Mouse (Mus musculus): Measurements from ENCODE around the gene Tnfaip1. TPM values are rescaled to one million over a fixed set of nuclear protein-coding genes. Genes with fewer than 3 reads are reported as not detected.

Tnfaip1 gene
- polyA plus RNA-seq, 2 experiments: 6.7 to 12.6 TPM

DNA sequence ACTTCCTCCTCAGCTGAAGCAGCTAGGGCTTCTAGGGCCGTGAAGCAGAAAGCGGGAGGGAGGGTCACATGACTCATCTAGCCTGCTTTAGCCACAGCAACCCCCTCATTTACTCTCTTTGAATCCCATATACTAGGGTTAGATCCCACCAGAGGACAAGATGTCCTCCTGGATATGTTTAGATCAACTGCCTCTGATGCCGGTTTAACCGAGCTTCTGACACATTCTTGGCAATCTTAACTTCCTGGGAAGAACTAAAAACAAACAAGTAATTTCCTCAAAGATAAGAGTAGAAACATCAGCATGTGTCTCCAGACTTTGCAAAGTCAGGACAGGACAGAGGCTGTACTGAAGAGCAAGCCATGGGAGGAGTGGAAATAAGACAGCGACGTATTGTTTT is 30.6 kb upstream of the Tnfaip1 start:
- ATAC-seq (ENCODE audit: insufficient read depth): 0 out of 2 replicates have a peak, but pooled peaks have one; percentile 31
- no peak for TF ChIP-seq EP300 (IDR thresholded peaks at IDR 0.05; ENCODE audit: low read depth)
- TF ChIP-seq CTCF (IDR thresholded peaks at IDR 0.05; ENCODE audit: low read depth): no peak
- no peaks in the 10 kb centered on the region for H3K36me3 ChIP-seq (replicated peaks; ENCODE audit: control insufficient read depth, insufficient read depth, low read depth)
- 28% methylated on average over 6 of the region's 6 CpGs for WGBS (ENCODE audit: insufficient replicate concordance)
- H3K9ac ChIP-seq (replicated peaks): no peak overlapping the region
- no peak overlapping the region for H3K4me2 ChIP-seq (ENCODE audit: low read depth)
- no peaks in the 10 kb centered on the region for H3K9me3 ChIP-seq (ENCODE audit: control insufficient read depth, low read length)
- H3K4me1 ChIP-seq (replicated peaks; ENCODE audit: control insufficient read depth in 2 of 2, insufficient read depth in 2 of 2, low read length in 1 of 2): peaks cover 0 to 7% of the 10 kb centered on the region in 2 experiments; a peak in 2 of 4 replicates
- no peak overlapping the region for H3K4me3 ChIP-seq (ENCODE audit: insufficient read depth in 1 of 2, low read depth in 2 of 2, low read length in 2 of 2)
- no peak overlapping the region for H3K27ac ChIP-seq
- no peaks in the 10 kb centered on the region for H3K27me3 ChIP-seq (ENCODE audit: control insufficient read depth, insufficient read depth, low read length)
- DNase-seq (ENCODE audit: low read depth in 3 of 3, low spot score in 3 of 3): no peak

DNA sequence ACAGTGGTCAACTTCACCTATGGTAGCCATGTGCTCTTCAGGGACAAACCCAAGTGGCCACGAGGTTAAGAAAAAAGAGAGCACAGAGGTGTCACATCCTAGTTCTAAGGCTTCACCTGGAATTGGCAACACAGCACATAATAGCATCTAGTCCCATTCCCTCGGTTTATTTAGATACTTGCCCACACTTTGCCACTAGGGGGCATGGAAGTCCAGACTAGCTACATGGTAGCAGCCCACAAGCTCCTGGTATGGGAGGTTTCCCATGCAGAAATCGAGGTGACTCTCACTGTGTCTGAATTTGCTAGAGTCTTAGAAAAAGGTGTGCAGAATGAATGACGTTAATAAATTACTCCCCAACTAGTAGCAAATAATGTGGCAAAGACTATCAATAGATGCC is 24.3 kb upstream of the Tnfaip1 start:
- Histone ChIP-seq H3K9ac (replicated peaks) (no peak overlapping the region), H3K4me3 (ENCODE audit: insufficient read depth in 1 of 2, low read depth in 2 of 2, low read length in 2 of 2) (no peak overlapping the region), H3K4me1 (replicated peaks; ENCODE audit: control insufficient read depth in 2 of 2, insufficient read depth in 2 of 2, low read length in 1 of 2) (peaks cover 0 to 12% of the 10 kb centered on the region in 2 experiments; a peak in 2 of 4 replicates), H3K4me2 (ENCODE audit: low read depth) (no peak overlapping the region), H3K36me3 (replicated peaks; ENCODE audit: control insufficient read depth, insufficient read depth, low read depth) (no peaks in the 10 kb centered on the region), H3K27me3 (ENCODE audit: control insufficient read depth, insufficient read depth, low read length) (no peaks in the 10 kb centered on the region), H3K9me3 (ENCODE audit: control insufficient read depth, low read length) (no peaks in the 10 kb centered on the region), H3K27ac (no peak overlapping the region)
- WGBS (ENCODE audit: insufficient replicate concordance): 5% methylated on average over 4 of the region's 4 CpGs
- no peak for DNase-seq (ENCODE audit: low read depth in 3 of 3, low spot score in 3 of 3)
- TF ChIP-seq CTCF (IDR thresholded peaks at IDR 0.05; ENCODE audit: low read depth) (peak; percentile 84), EP300 (IDR thresholded peaks at IDR 0.05; ENCODE audit: low read depth) (no peak)
- no peak for ATAC-seq (ENCODE audit: insufficient read depth)

DNA sequence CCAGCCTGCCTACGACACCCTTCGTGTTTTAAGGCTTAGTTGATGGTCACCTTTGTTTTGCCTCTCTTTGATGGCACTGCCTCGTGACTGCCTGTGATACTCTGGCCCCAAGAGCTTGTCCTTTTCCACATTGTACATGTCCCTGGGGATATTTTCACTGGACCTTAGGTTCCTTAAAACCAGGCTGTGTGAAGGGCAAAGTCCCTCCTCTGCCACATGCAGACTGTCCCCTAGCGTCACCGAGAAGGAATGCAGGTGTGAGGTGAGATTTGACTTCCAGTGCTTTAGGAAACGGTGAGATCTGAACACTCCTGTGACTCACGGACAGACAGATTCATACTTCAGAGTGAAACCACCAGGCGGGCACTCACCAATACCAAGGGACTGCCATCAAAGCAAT is 21.1 kb upstream of the Tnfaip1 start:
- no peak for DNase-seq (ENCODE audit: low read depth in 3 of 3, low spot score in 3 of 3)
- H3K27ac ChIP-seq: no peak overlapping the region

DNA sequence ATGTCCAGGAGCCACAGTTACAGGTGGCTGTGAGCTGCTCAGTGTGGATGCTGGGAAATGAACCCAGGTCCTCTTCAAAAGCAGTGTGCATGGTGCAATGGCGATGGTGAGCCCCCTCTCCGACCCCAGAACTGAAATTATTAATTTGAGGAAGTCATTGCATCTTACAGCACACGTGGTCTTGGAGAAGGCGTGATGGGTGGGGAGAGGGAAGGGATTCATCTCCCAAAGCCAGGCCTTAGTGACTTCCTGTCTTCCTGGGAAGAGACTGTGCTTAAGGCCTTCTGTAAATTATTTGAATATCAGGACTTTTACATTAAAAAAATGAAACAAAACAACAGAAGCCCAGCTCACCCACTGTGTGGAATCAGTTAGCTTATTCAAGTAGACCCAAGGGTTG is 19.9 kb upstream of the Tnfaip1 start:
- Histone ChIP-seq H3K9ac (replicated peaks) (no peak overlapping the region), H3K27ac (no peak overlapping the region)
- TF ChIP-seq EP300 (IDR thresholded peaks at IDR 0.05; ENCODE audit: low read depth) (no peak), CTCF (IDR thresholded peaks at IDR 0.05; ENCODE audit: low read depth) (no peak)

More for the DNA sequence above, 21.1 kb upstream of the Tnfaip1 start:
- TF ChIP-seq CTCF (IDR thresholded peaks at IDR 0.05; ENCODE audit: low read depth) (peak; percentile 59), EP300 (IDR thresholded peaks at IDR 0.05; ENCODE audit: low read depth) (no peak)
- Histone ChIP-seq H3K36me3 (replicated peaks; ENCODE audit: control insufficient read depth, insufficient read depth, low read depth) (no peaks in the 10 kb centered on the region), H3K4me1 (replicated peaks; ENCODE audit: control insufficient read depth in 2 of 2, insufficient read depth in 2 of 2, low read length in 1 of 2) (peaks cover 0 to 16% of the 10 kb centered on the region in 2 experiments), H3K4me2 (ENCODE audit: low read depth) (no peak overlapping the region), H3K27me3 (ENCODE audit: control insufficient read depth, insufficient read depth, low read length) (no peaks in the 10 kb centered on the region), H3K9ac (replicated peaks) (no peak overlapping the region), H3K9me3 (ENCODE audit: control insufficient read depth, low read length) (no peaks in the 10 kb centered on the region), H3K4me3 (ENCODE audit: insufficient read depth in 1 of 2, low read depth in 2 of 2, low read length in 2 of 2) (no peak overlapping the region)
- WGBS (ENCODE audit: insufficient replicate concordance): 53% methylated on average over 8 of the region's 8 CpGs
- no peak for ATAC-seq (ENCODE audit: insufficient read depth)

DNA sequence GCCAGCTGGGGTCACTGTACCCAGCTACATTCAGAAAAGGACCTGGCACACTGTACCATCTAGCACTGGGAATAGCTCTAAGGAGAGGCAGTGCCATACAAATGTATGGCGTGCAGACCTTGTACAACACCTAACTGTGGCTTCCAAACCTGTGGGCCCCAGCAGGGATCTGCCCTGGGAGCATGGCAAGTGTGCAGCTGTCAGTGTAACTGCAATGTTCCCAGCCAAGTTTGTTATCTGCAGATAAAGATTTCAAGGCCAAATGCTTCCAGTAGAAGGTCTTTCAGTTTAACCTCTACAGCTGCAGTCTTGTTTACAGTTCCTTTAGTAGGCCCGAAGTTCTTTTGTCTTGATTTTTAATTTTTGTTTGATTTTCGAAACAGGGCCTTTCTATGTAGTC is 19.5 kb upstream of the Tnfaip1 start:
- H3K27me3 ChIP-seq (ENCODE audit: control insufficient read depth, insufficient read depth, low read length): no peaks in the 10 kb centered on the region
- DNase-seq (ENCODE audit: low read depth in 3 of 3, low spot score in 3 of 3) (no peak), ATAC-seq (ENCODE audit: insufficient read depth) (no peak)
- peak overlapping the region; percentile 12; the same call in 1 of the 2 replicates for H3K27ac ChIP-seq
- 29% methylated on average over 3 of the region's 3 CpGs for WGBS (ENCODE audit: insufficient replicate concordance)
- TF ChIP-seq CTCF (IDR thresholded peaks at IDR 0.05; ENCODE audit: low read depth) (no peak), EP300 (IDR thresholded peaks at IDR 0.05; ENCODE audit: low read depth) (no peak; the same call in 1 of the 2 replicates)
- H3K4me1 ChIP-seq (replicated peaks; ENCODE audit: control insufficient read depth in 2 of 2, insufficient read depth in 2 of 2, low read length in 1 of 2): peaks cover 3 to 22% of the 10 kb centered on the region in 2 experiments
- H3K4me3 ChIP-seq (ENCODE audit: insufficient read depth in 1 of 2, low read depth in 2 of 2, low read length in 2 of 2): no peak overlapping the region
- H3K9me3 ChIP-seq (ENCODE audit: control insufficient read depth, low read length): no peaks in the 10 kb centered on the region
- no peaks in the 10 kb centered on the region for H3K36me3 ChIP-seq (replicated peaks; ENCODE audit: control insufficient read depth, insufficient read depth, low read depth)
- no peak overlapping the region for H3K4me2 ChIP-seq (ENCODE audit: low read depth)
- no peak overlapping the region for H3K9ac ChIP-seq (replicated peaks)

More for the DNA sequence above, 19.9 kb upstream of the Tnfaip1 start:
- no peak overlapping the region for H3K4me2 ChIP-seq (ENCODE audit: low read depth)
- peaks cover 2 to 19% of the 10 kb centered on the region in 2 experiments for H3K4me1 ChIP-seq (replicated peaks; ENCODE audit: control insufficient read depth in 2 of 2, insufficient read depth in 2 of 2, low read length in 1 of 2)
- DNase-seq (ENCODE audit: low read depth in 3 of 3, low spot score in 3 of 3) (no peak), ATAC-seq (ENCODE audit: insufficient read depth) (no peak)
- H3K9me3 ChIP-seq (ENCODE audit: control insufficient read depth, low read length): no peaks in the 10 kb centered on the region
- H3K36me3 ChIP-seq (replicated peaks; ENCODE audit: control insufficient read depth, insufficient read depth, low read depth): no peaks in the 10 kb centered on the region
- H3K27me3 ChIP-seq (ENCODE audit: control insufficient read depth, insufficient read depth, low read length): no peaks in the 10 kb centered on the region
- no peak overlapping the region for H3K4me3 ChIP-seq (ENCODE audit: insufficient read depth in 1 of 2, low read depth in 2 of 2, low read length in 2 of 2)
- 49% methylated on average over 4 of the region's 4 CpGs for WGBS (ENCODE audit: insufficient replicate concordance)
